Mouse (Mus musculus) small intestine, adult 2 months (tissue): Measurements from ENCODE around the gene Mprip. TPM values are rescaled to one million over a fixed set of nuclear protein-coding genes. Genes with fewer than 3 reads are reported as not detected.
"Not testable (repeated sequence)": the region's sequence is repeated elsewhere in the genome, so short reads cannot be mapped to it uniquely, and the experiment has no call there.

Experiments
- H3K27ac ChIP-seq: fragments of 200-500 bp; 2 replicates; pipeline ENCODE4 v1.5.1; 2012; ENCODE audit warnings: low read depth, low read length, control low read depth, inconsistent platforms; ENCODE audit not compliant: insufficient read depth
- H3K27me3 ChIP-seq: fragments of 200-500 bp; 2 replicates; pipeline ENCODE4 v1.6.1; 2012; ENCODE audit warnings: mild to moderate bottlenecking, moderate library complexity, low read length, inconsistent platforms; ENCODE audit not compliant: control insufficient read depth, insufficient read depth
- H3K36me3 ChIP-seq: fragments of 200-500 bp; 2 replicates; pipeline ENCODE4 v1.6.1; 2012; ENCODE audit warnings: mild to moderate bottlenecking, low read length, control low read depth, inconsistent platforms; ENCODE audit not compliant: control insufficient read depth, insufficient read depth
- H3K4me1 ChIP-seq: fragments of 200-500 bp; 2 replicates; pipeline ENCODE4 v1.6.1; 2012; ENCODE audit warnings: low read length, inconsistent platforms, mixed read lengths; ENCODE audit not compliant: control insufficient read depth, insufficient read depth, insufficient read length
- H3K4me3 ChIP-seq: fragments of 200-500 bp; 2 replicates; pipeline ENCODE4 v1.5.1; 2012; ENCODE audit warnings: low read depth, mild to moderate bottlenecking, control low read depth, inconsistent platforms, low read length, moderate library complexity
- CTCF ChIP-seq: fragments of 200-500 bp; IDR thresholded peaks from 2 replicates; pipeline ENCODE4 v1.5.1; 2012; ENCODE audit warnings: low read depth, mild to moderate bottlenecking, control low read depth, inconsistent platforms, low read length, moderate library complexity, mixed read lengths; ENCODE audit not compliant: insufficient replicate concordance, insufficient read length; ENCODE audit errors: extremely low read depth
- POLR2A ChIP-seq: fragments of 200-500 bp; IDR thresholded peaks from 2 replicates; pipeline ENCODE4 v1.6.1; 2012; ENCODE audit warnings: low read depth, mild to moderate bottlenecking, control low read depth, inconsistent platforms, low read length, moderate library complexity
- WGBS: fragments of 180-500 bp; shearing (Covaris S2); methylation state at CpG from one replicate; pipeline ENCODE4 v1.1.7; 2018; 5-methylcytosine and 5-hydroxymethylcytosine counted together
- polyA plus RNA-seq: library from polyadenylated mRNA; depleted of rRNA; stranded (reverse); fragments of >200 nt; gene quantifications from 2 replicates; pipeline ENCODE4 v1.2.3, GENCODE M21; 2012

Mprip gene
- polyA plus RNA-seq, 1 experiment: 76.4 TPM

DNA sequence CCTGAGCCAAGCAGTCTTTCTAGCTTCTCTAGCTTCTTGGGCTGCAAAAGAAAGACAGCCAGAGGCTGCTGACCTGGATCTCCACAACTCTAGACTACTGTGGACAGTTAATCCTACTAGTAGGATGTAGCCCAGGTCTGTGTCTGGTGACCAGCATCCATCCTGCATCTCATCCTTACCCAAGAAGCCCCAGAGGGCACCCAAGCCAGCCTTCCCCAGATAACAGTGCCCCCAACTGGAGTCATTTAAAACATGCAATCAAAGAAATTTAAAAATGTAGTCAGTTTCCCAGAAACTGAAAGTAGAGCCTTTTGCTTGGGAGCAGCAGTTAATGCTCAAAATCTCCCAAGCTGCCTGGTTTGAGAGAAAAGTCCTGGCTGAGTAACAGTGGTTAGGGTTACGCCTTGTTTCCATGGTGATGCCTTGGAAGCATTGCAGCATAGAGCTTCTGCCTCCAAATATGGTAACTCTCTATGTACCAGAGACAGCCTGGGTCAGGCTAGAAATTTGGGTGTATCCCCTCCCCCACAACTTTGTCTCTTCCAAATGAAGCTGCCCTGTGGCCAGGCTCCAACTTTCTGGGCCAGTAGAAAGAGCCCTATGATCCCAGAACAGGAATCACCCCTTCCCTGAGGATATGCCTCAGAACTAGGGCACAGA lies 71.4 kb downstream of the Mprip start:
- TF ChIP-seq CTCF: peak; percentile 35; the same call in 1 of the 2 replicates
- no peak for TF ChIP-seq POLR2A
- WGBS: 69% methylated on average over 1 of the region's 1 CpGs
- H3K36me3 ChIP-seq: peaks cover 34% of the 10 kb centered on the region
- H3K27ac ChIP-seq: peak overlapping the region; percentile 51
- H3K27me3 ChIP-seq: no peaks in the 10 kb centered on the region
- no peak overlapping the region for H3K4me3 ChIP-seq
- no peaks in the 10 kb centered on the region; the same call in 1 of the 2 replicates for H3K4me1 ChIP-seq

DNA sequence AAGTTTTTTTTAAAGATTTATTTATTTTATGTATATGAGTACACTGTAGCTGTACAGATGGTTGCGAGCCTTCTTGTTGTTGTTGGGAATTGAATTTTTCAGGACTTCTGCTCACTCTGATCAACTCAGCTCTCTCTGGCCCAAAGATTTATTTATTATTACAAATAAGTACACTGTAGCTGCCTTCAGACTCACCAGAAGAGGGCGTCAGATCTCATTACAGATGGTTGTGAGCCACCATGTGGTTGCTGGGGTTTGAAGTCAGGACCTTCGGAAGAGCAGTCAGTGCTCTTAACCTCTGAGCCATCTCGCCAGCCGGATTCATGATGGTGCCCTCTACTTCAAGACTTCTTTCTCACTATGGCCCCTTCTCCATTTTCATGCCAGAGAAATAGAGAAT lies 72.5 kb downstream of the Mprip start:
- peaks cover 44% of the 10 kb centered on the region for H3K36me3 ChIP-seq
- H3K4me3 ChIP-seq, H3K4me1 ChIP-seq, H3K27ac ChIP-seq, H3K27me3 ChIP-seq: not testable (repeated sequence)
- WGBS: 87% methylated on average over 5 of the region's 5 CpGs

DNA sequence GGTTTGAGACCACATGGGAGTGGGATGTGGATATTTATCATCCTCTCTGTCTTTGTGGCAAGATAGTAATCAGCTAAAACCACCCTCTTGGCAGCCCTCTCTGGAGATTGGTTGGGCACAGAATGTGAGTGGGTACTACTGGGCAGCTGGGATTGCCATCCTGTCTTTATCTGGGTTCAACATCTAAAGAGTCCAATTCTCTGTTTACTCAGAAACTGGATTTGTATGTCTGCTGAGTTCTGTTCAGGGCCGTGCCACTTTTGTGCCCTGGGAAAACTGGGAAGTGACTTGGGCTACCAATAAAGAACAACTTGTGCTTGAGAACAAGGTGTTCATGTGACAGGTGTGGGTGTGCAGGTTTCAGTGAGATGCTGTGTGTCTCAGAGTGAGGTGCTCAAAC lies 73.2 kb downstream of the Mprip start:
- no peak for TF ChIP-seq POLR2A
- TF ChIP-seq CTCF: no peak
- Histone ChIP-seq H3K27ac (no peak overlapping the region), H3K36me3 (peaks cover 46% of the 10 kb centered on the region), H3K4me1 (no peaks in the 10 kb centered on the region; the same call in 1 of the 2 replicates), H3K27me3 (no peaks in the 10 kb centered on the region), H3K4me3 (no peak overlapping the region)
- WGBS: 13% methylated on average over 1 of the region's 1 CpGs

DNA sequence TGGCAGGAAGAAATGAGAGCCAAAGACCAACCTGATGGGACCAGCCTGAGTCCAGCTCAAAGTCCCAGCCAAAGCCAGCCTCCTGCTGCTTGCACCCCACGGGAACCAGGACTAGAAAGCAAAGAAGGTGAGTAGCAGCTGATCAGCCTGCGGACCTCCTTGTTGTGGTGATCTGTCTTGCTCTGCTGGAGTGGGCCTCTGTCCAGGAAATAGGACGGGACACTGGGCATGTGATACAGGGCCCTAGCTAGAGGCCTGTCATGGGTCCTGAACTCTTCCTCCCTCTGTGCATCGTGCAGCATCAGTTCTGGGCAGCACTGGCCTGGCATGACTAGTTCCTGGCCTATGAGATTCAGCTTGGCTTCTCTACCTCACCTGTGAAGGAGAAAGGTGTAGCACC lies 74.8 kb downstream of the Mprip start:
- H3K27ac ChIP-seq, H3K4me3 ChIP-seq, H3K4me1 ChIP-seq, H3K27me3 ChIP-seq: not testable (repeated sequence)
- H3K36me3 ChIP-seq: peaks cover 54% of the 10 kb centered on the region
- WGBS: 94% methylated on average over 4 of the region's 4 CpGs

DNA sequence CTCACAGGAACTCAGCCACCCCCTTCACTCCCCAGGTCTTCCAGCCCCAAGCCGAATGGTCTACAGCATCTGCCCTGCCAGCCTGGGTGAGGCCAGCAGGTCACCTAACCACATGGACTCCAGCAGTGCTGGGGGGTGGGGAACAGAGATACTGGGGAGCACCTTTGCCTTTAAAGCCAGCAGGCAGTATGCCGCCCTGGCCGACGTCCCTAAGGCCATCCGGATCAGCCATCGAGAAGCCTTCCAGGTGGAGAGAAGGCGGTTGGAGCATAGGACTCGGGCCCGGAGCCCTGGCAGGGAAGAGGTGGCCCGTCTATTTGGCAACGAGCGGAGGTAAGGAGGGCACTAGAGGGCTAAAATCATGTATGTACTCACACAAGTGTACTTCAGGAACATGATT lies 76.1 kb downstream of the Mprip start:
- Histone ChIP-seq H3K4me3 (no peak overlapping the region), H3K36me3 (peaks cover 64% of the 10 kb centered on the region), H3K27ac (no peak overlapping the region), H3K4me1 (no peaks in the 10 kb centered on the region; the same call in 1 of the 2 replicates), H3K27me3 (no peaks in the 10 kb centered on the region)
- WGBS: 94% methylated on average over 12 of the region's 12 CpGs
- TF ChIP-seq CTCF (no peak), POLR2A (no peak)

DNA sequence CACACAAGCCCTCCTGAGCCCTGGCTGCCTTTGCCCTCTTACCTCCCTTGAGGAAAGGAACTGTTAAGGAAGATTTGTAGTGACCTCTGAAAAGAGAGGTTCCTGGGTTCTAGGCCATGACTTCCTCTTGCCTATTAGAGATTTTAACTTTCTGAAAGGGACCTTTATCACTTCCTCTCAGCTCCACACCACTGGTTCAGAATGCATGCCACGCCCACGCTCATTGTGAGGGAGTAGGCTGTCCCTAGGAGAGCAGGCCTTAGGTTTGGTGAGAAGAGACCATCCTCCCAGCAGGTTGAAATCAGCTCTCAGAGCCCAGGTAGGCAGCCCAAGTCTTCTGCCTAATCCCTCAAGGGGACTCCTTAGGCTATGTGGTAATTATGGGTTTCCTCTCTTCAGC lies 78.9 kb downstream of the Mprip start:
- WGBS: 58% methylated on average over 2 of the region's 2 CpGs
- Histone ChIP-seq H3K27ac (no peak overlapping the region), H3K27me3 (no peaks in the 10 kb centered on the region), H3K4me1 (no peaks in the 10 kb centered on the region), H3K36me3 (peaks cover 71% of the 10 kb centered on the region), H3K4me3 (no peak overlapping the region)
- TF ChIP-seq POLR2A: no peak

DNA sequence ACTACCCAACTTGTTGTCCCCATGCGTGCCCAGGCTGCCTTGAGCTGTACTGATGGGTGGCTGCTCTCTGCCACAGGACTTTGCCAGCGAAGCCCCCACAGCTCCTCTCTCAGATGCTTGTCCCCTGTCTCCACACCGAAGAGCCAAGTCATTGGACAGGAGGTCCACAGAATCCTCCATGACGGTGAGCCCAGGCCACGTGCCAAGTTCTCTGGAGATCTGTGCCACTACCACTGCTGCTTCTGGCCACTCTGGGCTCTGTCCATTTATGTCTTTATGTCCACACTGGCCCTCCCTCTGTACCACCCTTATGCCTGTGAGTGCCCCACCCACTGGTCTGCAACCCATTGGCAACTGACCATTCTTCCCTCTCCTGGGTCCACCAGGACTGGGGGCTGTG lies 80.8 kb downstream of the Mprip start:
- no peak overlapping the region for H3K27ac ChIP-seq
- 98% methylated on average over 5 of the region's 5 CpGs for WGBS
- H3K36me3 ChIP-seq: peaks cover 60% of the 10 kb centered on the region
- TF ChIP-seq POLR2A: no peak
- TF ChIP-seq CTCF: no peak
- H3K27me3 ChIP-seq: no peaks in the 10 kb centered on the region
- no peak overlapping the region for H3K4me3 ChIP-seq
- no peaks in the 10 kb centered on the region for H3K4me1 ChIP-seq

DNA sequence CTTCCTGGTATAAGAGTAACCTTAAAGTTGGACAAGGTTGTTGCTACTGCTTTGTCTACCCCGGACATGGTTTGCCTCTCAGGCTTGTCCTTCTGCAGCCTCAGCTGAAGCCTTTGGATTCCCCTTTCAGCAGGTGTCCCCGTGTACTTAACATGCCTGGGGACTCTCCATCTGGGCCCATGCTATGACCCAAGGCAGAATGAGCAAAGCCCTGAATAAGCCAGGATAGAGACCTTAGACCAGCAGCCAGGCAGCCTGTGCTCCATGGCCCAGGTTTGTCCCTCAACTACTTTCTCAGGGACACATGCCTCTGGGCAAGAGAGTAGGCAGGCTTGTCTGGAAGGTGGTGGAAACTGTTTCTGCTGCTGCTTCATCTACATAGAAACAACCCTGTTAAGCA lies 82.2 kb downstream of the Mprip start:
- H3K4me3 ChIP-seq: no peak overlapping the region
- TF ChIP-seq POLR2A (no peak), CTCF (no peak)
- peaks cover 50% of the 10 kb centered on the region for H3K36me3 ChIP-seq
- 82% methylated on average over 2 of the region's 2 CpGs for WGBS
- no peaks in the 10 kb centered on the region for H3K27me3 ChIP-seq
- no peak overlapping the region for H3K27ac ChIP-seq
- no peaks in the 10 kb centered on the region for H3K4me1 ChIP-seq
